Mouse (Mus musculus) T-helper 2 cell (primary cell): Measurements from ENCODE around the gene Lck.

Experiments
- in situ Hi-C: fragments of 300-600 bp; cut with MboI, MseI; formaldehyde crosslinking; loops from one replicate; pipeline ENCODE4 v1.15.1; 2025; ENCODE audit warnings: high pct_unique_total_duplicates

The Lck gene

GRCm38 (mm10) chr4:129510723-129511412 is 62.6 kb downstream of the Lck start:
- in situ Hi-C loops, result no loop called here

DNA sequence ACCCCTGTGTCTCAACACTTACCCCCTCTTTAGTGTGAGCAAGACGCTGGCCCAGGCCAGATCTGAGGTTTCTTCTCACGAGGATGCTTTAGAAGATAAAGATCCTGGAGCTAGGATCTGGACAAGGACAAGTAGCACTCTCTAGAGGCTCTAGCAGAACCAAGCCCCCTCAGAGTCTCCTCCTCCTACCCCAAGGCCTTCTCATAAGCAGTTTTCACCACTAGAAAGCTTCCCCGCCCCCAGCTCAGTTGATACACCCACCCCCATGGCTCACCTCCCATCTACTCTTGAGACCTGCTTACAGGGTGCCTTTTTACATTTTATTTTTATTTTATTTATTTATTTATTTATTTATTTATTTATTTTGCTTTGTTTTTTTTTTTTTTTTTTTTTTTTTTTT is 63.8 kb downstream of the Lck start:
- in situ Hi-C loops, result no loop called here

DNA sequence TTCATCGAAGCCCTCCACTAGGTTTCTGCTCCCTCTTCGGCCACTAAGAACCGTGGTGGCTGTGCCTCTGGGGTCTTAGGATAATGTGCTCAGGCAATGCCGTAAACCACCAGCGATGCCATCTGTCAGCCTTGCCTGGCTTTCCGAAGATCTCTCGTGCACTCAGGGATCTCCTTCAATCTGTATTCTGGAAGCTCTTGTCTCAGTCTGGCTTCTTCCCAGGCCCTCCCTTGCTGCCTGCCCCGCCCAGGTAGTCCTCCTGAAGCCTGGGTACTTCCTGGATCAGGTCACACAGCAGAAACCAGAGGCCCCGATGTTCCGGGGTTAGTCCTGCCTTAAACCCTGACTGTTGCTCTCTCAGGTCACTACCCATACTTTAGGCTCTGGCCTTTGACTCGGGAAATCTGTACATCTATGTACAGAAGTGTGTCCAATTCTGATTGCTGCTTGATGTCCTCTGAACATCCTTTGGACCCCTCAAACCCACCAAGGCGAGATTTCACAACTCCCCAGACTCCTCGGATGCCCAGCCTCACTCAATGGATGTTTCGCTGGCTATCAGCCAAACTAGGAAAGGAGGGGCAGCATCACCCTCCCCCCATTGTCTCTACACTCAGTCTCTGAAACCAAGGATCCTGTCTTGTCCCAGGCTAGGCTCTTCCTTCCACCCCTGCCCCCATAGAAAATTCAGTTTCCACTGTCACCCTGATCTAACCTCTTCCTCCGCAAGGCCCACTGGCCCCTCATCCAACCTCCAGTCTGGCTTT is 64.4 kb downstream of the Lck start:
- in situ Hi-C loops, result no loop called here

DNA sequence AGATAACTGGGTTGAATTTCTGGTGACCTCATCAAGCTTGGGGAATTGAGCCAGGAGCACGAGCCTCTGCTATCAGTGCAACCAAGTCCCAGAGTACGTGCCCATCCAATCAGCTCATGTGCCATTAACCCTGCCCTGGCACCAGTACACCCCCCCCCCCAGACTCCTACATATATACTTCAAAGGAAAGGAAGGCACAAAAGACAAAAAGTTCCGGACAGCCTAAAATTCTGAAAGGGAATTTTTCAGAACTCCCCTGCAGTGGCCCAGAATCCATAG is 65.3 kb downstream of the Lck start:
- in situ Hi-C loops, result no loop called here

GRCm38 (mm10) chr4:129507434-129508236 is 65.8 kb downstream of the Lck start:
- in situ Hi-C loops, result no loop called here

GRCm38 (mm10) chr4:129505511-129505910 is 67.9 kb downstream of the Lck start:
- in situ Hi-C loops, result no loop called here

DNA sequence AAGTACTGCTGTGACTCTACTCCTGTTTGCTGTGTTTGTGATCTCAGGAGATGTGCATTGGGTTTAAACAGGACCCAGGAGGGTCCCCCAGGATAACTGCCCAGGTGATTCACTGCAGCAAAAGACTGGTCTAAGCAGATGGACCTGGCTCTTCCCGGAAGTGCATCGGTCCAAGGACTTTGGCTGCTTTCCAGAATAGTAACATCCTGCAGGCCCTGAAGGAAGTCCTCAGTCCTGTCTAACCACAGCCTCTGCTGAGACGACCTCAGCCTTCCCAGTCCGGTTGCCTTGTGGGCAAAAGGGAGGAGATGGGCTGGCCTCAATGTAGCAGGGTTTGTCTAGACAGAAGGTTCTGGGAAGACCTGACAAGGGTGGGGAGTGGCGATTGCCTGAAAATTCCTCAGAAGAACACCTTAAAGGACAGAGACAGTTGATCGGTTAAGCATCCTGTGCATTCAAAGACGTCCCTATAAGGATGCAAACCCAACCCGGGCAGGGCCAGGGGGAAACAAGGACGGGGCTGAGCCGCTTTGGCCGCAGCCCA is 70.5 kb downstream of the Lck start:
- in situ Hi-C loops, result no loop called here

DNA sequence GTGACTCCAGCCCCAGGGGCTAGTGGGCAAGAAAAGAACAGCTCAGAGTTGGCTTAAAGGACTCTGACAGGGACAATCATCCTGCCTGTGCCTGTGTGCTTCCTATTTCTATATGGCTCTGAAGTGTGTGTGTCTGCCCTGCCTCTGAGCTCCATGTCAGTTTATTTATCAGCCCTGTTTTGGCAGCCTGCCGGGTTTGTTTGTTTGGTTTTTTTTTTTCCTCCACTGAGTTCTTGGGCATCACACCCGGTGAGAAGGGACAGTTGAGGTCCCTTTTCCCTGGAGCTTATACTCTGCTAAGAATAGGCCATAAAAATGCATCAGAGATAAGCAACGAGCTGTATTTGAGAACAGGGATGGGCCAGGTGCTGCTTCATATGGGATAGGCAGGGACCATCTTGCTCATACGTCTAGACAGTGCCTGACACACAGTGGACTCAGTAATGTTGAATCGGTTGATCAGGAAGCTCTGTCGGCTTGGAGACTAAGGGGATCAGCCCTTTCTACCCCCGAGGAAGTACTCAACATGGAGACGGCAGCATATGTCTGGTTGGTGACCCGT is 71.0 kb downstream of the Lck start:
- in situ Hi-C loops, result no loop called here

- in situ Hi-C loops, result no loop called here
These were observed 72.6 kb downstream of the Lck start for GRCm38 (mm10) chr4:129500607-129501566.

- in situ Hi-C loops, result no loop called here
These were observed 73.4 kb downstream of the Lck start for GRCm38 (mm10) chr4:129500017-129500416.

- in situ Hi-C loops, result no loop called here
These were observed 74.5 kb downstream of the Lck start for GRCm38 (mm10) chr4:129498941-129499340.
